Mouse (Mus musculus) ovary, adult 10 weeks (tissue): Measurements from ENCODE around the gene Oxt. TPM values are rescaled to one million over a fixed set of nuclear protein-coding genes. Genes with fewer than 3 reads are reported as not detected.

Source experiments
- polyA plus RNA-seq: library from polyadenylated mRNA; stranded (reverse); fragments of 350-450 nt; fragmentation: Illumina TruSeq; extraction: RNeasy Lipid Tissue Mini Kit (QIAGEN cat#74804); gene quantifications from one replicate; pipeline ENCODE4 v1.2.3, GENCODE M21; 2014

The Oxt gene
- not detected for polyA plus RNA-seq

GRCm38 (mm10) chr2:130575873-130576272, at the start of gene Oxt:
Gene Oxt, plus strand, starts transcription at chr2:130576173.

GRCm38 (mm10) chr2:130563212-130564055, 12.5 kb upstream of the Oxt start, which contains the start of gene Mrps26:
Gene Mrps26, plus strand, starts transcription at chr2:130563742.

GRCm38 (mm10) chr2:130582552-130582951, 6.6 kb downstream of the Oxt start, which contains the start of gene Avp:
Gene Avp, minus strand, starts transcription at chr2:130582554.

Other genes with a start within 250 kb of the Oxt start
- 2.6 TPM for gene Cpxm1, start 178.6 kb upstream of the Oxt start, polyA plus RNA-seq
- not detected for gene Gm28372, start 170.9 kb upstream of the Oxt start, polyA plus RNA-seq
- not detected for gene 1700020A23Rik, start 170.9 kb upstream of the Oxt start, polyA plus RNA-seq
- not detected for gene Tmem239, start 169.7 kb upstream of the Oxt start, polyA plus RNA-seq
- 15.9 TPM for gene Vps16, start 151.8 kb upstream of the Oxt start, polyA plus RNA-seq
- 5.3 TPM for gene Pced1a, start 151.5 kb upstream of the Oxt start, polyA plus RNA-seq
- 185 TPM for gene Ptpra, start 125.9 kb upstream of the Oxt start, polyA plus RNA-seq
- 1.1 TPM for gene Mrps26, start 12.4 kb upstream of the Oxt start, polyA plus RNA-seq
- gene Avp, start 6.4 kb downstream of the Oxt start, polyA plus RNA-seq, result not detected
- gene Fastkd5, start 53.9 kb downstream of the Oxt start, polyA plus RNA-seq, result 28.9 TPM
- gene Ubox5, start 53.9 kb downstream of the Oxt start, polyA plus RNA-seq, result 7.9 TPM
- gene Lzts3, start 66.6 kb downstream of the Oxt start, polyA plus RNA-seq, result 1.4 TPM
- 6.7 TPM for gene Ddrgk1, start 88.5 kb downstream of the Oxt start, polyA plus RNA-seq
- gene Itpa, start 91.4 kb downstream of the Oxt start, polyA plus RNA-seq, result 42.6 TPM
- gene Slc4a11, start 121.3 kb downstream of the Oxt start, polyA plus RNA-seq, result 0.46 TPM